Mouse (Mus musculus) G1E (cell line): Measurements from ENCODE around the gene Iqub. TPM values are rescaled to one million over a fixed set of nuclear protein-coding genes. Genes with fewer than 3 reads are reported as not detected.

ENCODE experiments used
- ATAC-seq: 2 replicates; pipeline ENCODE4 v1.8.0; 2016; ENCODE audit warnings: mild to moderate bottlenecking; ENCODE audit not compliant: insufficient number of reproducible peaks, poor library complexity, low FRiP score, severe bottlenecking; ENCODE audit errors: extremely low read depth
- DNase-seq: peaks from one replicate; pipeline ENCODE4 v3.0.0; 2012; ENCODE audit warnings: low spot score
- H3K27me3 ChIP-seq: 2 replicates; pipeline ENCODE4 v1.6.1; 2012; ENCODE audit warnings: mild to moderate bottlenecking, low read length, inconsistent platforms; ENCODE audit not compliant: insufficient read depth
- H3K36me3 ChIP-seq: replicated peaks from 2 replicates; pipeline ENCODE3; 2012; ENCODE audit warnings: mild to moderate bottlenecking, inconsistent platforms
- H3K4me1 ChIP-seq: 2 replicates; pipeline ENCODE4 v1.6.1; 2012; ENCODE audit warnings: low read depth, low read length, inconsistent platforms, mixed read lengths; ENCODE audit not compliant: insufficient read depth
- H3K4me3 ChIP-seq: 2 replicates; pipeline ENCODE4 v1.5.1; 2012; ENCODE audit warnings: low read depth, mild to moderate bottlenecking, inconsistent platforms, low read length, moderate library complexity, mixed read lengths
- H3K9me3 ChIP-seq: replicated peaks from 2 replicates; pipeline ENCODE4 v1.6.1; 2012; ENCODE audit warnings: inconsistent platforms
- CTCF ChIP-seq: IDR thresholded peaks from 2 replicates; pipeline ENCODE4 v1.5.1; 2012; ENCODE audit warnings: low read depth, low read length, inconsistent platforms, mixed read lengths
- GATA1 ChIP-seq: IDR thresholded peaks from 2 replicates; pipeline ENCODE4 v1.6.1; 2012; ENCODE audit warnings: borderline replicate concordance, low read length, inconsistent platforms, mixed read lengths
- GATA2 ChIP-seq: IDR thresholded peaks from 2 replicates; pipeline ENCODE4 v1.6.1; 2012; ENCODE audit warnings: low read depth, low read length, inconsistent platforms, borderline replicate concordance
- POLR2AphosphoS5 ChIP-seq: IDR thresholded peaks from 2 replicates; pipeline ENCODE4 v1.6.1; 2012; ENCODE audit warnings: low read depth, low read length, inconsistent platforms; ENCODE audit not compliant: insufficient replicate concordance
- TAL1 ChIP-seq: conservative IDR thresholded peaks from 2 replicates; pipeline ENCODE4 v1.6.1; 2012; ENCODE audit warnings: low read depth, low read length, inconsistent platforms, mixed read lengths
- polyA plus RNA-seq: library from polyadenylated mRNA; stranded (reverse); fragments of >175 nt; gene quantifications from 2 replicates; pipeline ENCODE4 v1.2.3, GENCODE M21; 2012
- total RNA-seq, 2 experiments: library from RNA; stranded (forward) in 1 of 2; stranded (reverse) in 1 of 2; fragments of 200-1000 nt in 1 of 2; fragments of >200 nt in 1 of 2; fragmentation: Nextera tagmentation in 1 of 2; gene quantifications; 2 replicates each; pipeline ENCODE4 v1.2.3; 2014 to 2017

Iqub gene
- total and polyA plus RNA-seq, 3 experiments, result 0.05 TPM; not detected in 2

DNA sequence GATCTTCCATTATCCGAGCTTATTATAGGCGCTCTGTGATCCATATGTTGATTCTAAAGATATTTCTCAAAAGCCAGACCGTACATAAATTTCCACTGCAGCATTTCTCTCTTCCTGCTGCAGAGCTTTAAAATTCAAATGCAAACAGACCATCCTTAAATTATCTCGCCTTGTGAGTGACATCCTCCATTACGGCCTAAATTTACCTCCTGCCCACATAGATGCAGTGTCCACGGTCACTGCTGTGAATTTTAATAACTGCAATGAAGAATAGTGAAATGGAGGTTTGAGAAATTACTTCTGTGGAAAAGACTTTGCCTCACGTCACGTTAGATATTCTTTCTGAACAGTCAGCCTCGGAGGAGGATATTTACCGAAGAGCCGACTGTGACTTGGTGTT is 98.8 kb downstream of the Iqub start:
- ATAC-seq (no peak), DNase-seq (no peak)
- Histone ChIP-seq H3K36me3 (no peaks in the 10 kb centered on the region), H3K4me3 (no peak overlapping the region), H3K27me3 (no peaks in the 10 kb centered on the region), H3K4me1 (no peaks in the 10 kb centered on the region), H3K9me3 (no peaks in the 10 kb centered on the region)
- TF ChIP-seq TAL1, result no peak
- TF ChIP-seq GATA2, result no peak
- no peak for TF ChIP-seq POLR2AphosphoS5
- TF ChIP-seq GATA1, result no peak
- no peak for TF ChIP-seq CTCF

DNA sequence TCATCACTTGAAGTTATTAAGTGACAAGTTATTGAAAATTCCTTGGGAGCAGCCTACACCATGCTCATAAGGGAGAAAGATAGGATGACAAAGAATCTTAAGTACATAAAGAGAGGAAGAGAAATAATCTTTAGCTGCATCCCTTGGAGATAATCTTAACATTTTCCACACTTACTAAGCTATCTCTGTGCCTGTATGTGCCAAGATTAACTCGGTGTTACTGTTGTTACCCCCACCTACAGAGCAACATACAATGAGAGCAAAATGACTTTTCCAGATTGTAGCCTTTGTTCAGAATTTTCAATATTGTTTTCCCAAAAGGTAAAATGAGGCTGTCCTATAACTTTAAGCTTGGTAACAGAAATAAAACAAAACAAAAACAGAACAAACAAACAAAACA is 99.4 kb downstream of the Iqub start:
- TF ChIP-seq POLR2AphosphoS5, result no peak
- no peak for TF ChIP-seq GATA1
- no peak for TF ChIP-seq TAL1
- no peak for TF ChIP-seq GATA2
- no peak for TF ChIP-seq CTCF
- H3K4me3 ChIP-seq, result no peak overlapping the region
- DNase-seq (no peak), ATAC-seq (no peak)
- H3K4me1 ChIP-seq, result no peaks in the 10 kb centered on the region
- H3K36me3 ChIP-seq, result no peaks in the 10 kb centered on the region
- no peaks in the 10 kb centered on the region for H3K9me3 ChIP-seq
- H3K27me3 ChIP-seq, result no peaks in the 10 kb centered on the region

DNA sequence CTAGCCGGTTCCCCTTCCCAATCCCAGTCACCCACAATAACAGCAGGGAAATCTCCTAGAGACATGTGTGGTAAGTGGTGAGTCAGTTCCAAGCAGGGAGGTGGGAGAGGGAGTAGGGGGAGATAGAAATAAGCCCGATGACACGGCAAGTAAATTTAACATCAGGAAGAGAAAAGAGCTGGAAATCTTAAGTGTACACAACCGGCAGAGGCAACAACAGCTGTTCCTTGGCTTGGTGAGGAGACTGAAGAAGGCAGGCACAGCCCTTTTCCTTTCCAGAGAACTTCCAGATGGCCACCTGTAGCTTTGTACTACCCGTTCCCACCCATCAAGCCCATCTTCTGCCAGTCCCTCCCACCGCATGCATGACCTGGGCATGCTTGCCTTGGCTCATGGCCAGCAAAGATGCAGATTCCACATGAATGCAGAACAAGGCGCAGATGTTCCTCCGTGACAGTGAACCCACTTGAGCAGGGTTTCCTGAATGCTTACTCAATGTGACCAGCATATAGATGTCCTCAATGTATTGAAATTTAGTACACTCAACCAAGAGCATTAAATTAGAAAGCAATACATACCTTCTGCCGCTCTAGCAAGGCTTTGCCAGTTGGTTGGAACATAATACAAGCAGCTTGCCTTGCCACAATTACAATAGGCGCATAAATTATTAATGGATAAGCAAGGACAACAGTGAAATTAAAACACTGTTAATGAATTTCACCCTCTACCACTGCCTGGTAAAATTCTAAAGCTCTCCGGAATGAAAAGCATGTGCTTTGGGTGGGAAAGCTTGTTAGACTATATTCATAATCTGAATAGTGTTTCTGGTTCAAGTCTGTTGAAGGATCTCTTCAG is 106.1 kb downstream of the Iqub start:
- H3K4me1 ChIP-seq, result no peaks in the 10 kb centered on the region
- TF ChIP-seq TAL1 (no peak), GATA2 (no peak), POLR2AphosphoS5 (no peak), GATA1 (no peak)
- no peak for ATAC-seq
- no peak for DNase-seq
- no peak overlapping the region for H3K4me3 ChIP-seq
- H3K36me3 ChIP-seq, result no peaks in the 10 kb centered on the region
- H3K27me3 ChIP-seq, result peaks cover 4% of the 10 kb centered on the region; the same call in 1 of the 2 replicates
- H3K9me3 ChIP-seq, result no peaks in the 10 kb centered on the region

DNA sequence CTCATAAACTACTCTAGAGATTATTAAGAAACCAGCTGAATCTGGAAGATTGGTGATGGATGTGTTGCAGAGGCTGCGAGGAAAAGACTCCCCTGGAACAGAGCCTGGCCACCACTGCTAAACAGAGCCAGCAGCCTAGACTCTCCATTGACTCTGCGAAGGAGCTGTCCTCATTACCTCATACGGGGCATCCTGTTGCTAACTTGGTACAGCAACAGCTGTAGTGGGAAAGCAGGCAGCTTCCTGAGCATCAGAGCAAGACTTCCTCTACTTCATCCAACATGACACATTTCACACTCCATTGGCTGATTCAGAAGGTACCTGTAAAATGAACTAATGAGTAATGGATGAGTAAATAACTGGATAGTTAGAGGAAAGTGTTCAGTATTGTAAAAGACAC is 107.1 kb downstream of the Iqub start:
- TF ChIP-seq GATA1 (no peak), TAL1 (no peak), GATA2 (no peak), CTCF (no peak), POLR2AphosphoS5 (no peak)
- no peaks in the 10 kb centered on the region for H3K4me1 ChIP-seq
- H3K27me3 ChIP-seq, result peaks cover 4% of the 10 kb centered on the region; the same call in 1 of the 2 replicates
- no peak for ATAC-seq
- no peaks in the 10 kb centered on the region for H3K36me3 ChIP-seq
- DNase-seq, result no peak
- no peak overlapping the region for H3K4me3 ChIP-seq
- H3K9me3 ChIP-seq, result no peaks in the 10 kb centered on the region

- Histone ChIP-seq H3K9me3 (no peaks in the 10 kb centered on the region), H3K4me3 (no peak overlapping the region), H3K36me3 (no peaks in the 10 kb centered on the region), H3K27me3 (no peaks in the 10 kb centered on the region), H3K4me1 (no peaks in the 10 kb centered on the region)
- TF ChIP-seq GATA2, result no peak
- no peak for TF ChIP-seq POLR2AphosphoS5
- TF ChIP-seq CTCF, result no peak
- no peak for TF ChIP-seq TAL1
- TF ChIP-seq GATA1, result no peak
- DNase-seq (no peak), ATAC-seq (no peak)
Observed at GRCm38 (mm10) chr6:24397237-24397647, 117.6 kb downstream of the Iqub start.

Other genes with a start within 250 kb of the Iqub start
- 49.7 and 55.7 TPM in 2 replicates for gene Ndufa5, start 12.9 kb upstream of the Iqub start, total RNA-seq (2014; fragmentation: Nextera tagmentation)
- 358 and 401 TPM in 2 replicates for gene Ndufa5, start 12.9 kb upstream of the Iqub start, total RNA-seq (2017)
- 6.1 and 8.3 TPM in 2 replicates for gene Ndufa5, start 12.9 kb upstream of the Iqub start, polyA plus RNA-seq
- not detected in 2 replicates for gene Asb15, start 13.1 kb upstream of the Iqub start, total RNA-seq (2014; fragmentation: Nextera tagmentation)
- gene Asb15, start 13.1 kb upstream of the Iqub start, total RNA-seq (2017), result 0.05 and 0.06 TPM in 2 replicates
- not detected in 2 replicates for gene Asb15, start 13.1 kb upstream of the Iqub start, polyA plus RNA-seq
- not detected in 2 replicates for gene Lmod2, start 82.7 kb upstream of the Iqub start, total RNA-seq (2014; fragmentation: Nextera tagmentation)
- gene Lmod2, start 82.7 kb upstream of the Iqub start, total RNA-seq (2017), result 0.11 TPM in 1 of 2 replicates, not detected in the other
- gene Lmod2, start 82.7 kb upstream of the Iqub start, polyA plus RNA-seq, result not detected in 2 replicates
- gene Wasl, start 149.9 kb upstream of the Iqub start, total RNA-seq (2014; fragmentation: Nextera tagmentation), result 46.9 and 60.4 TPM in 2 replicates
- gene Wasl, start 149.9 kb upstream of the Iqub start, total RNA-seq (2017), result 9.0 and 9.6 TPM in 2 replicates
- gene Wasl, start 149.9 kb upstream of the Iqub start, polyA plus RNA-seq, result 26.0 and 27.5 TPM in 2 replicates
- gene Hyal6, start 218.2 kb upstream of the Iqub start, total RNA-seq (2014; fragmentation: Nextera tagmentation), result not detected in 2 replicates
- 0.12 and 0.22 TPM in 2 replicates for gene Hyal6, start 218.2 kb upstream of the Iqub start, total RNA-seq (2017)
- gene Hyal6, start 218.2 kb upstream of the Iqub start, polyA plus RNA-seq, result not detected in 2 replicates
- not detected in 2 replicates for gene Hyal4, start 233.3 kb upstream of the Iqub start, total RNA-seq (2014; fragmentation: Nextera tagmentation)
- 0.06 TPM in 1 of 2 replicates, not detected in the other for gene Hyal4, start 233.3 kb upstream of the Iqub start, total RNA-seq (2017)
- not detected in 2 replicates for gene Hyal4, start 233.3 kb upstream of the Iqub start, polyA plus RNA-seq